ENCODE assay signal across 23 mouse cellular contexts in the genomic region with DNA sequence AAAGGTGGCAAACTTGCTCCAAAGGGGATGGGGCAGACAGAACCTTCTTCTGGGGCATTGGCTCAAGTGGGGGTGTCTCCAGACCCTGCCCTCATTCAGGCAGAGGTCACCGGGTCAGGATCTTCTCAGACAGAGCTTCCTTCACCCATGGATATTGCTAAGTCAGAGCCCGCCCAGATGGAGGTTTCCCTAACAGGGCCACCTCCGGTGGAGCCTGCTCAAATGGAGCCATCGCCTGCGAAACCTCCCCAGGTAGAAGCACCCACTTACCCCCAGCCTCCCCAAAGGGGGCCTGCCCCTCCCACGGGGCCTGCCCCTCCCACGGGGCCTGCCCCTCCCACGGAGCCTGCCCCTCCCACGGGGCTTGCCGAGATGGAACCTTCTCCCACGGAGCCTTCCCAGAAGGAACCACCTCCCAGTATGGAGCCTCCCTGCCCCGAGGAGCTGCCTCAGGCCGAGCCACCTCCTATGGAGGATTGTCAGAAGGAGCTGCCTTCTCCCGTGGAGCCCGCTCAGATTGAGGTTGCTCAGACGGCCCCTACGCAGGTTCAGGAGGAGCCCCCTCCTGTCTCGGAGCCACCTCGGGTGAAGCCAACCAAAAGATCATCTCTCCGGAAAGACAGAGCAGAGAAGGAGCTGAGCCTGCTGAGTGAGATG. TPM values are rescaled to one million over a fixed set of nuclear protein-coding genes. Genes with fewer than 3 reads are reported as not detected.
A peak's percentile ranks its signal among the peaks of the same experiment; 100 is the strongest.
DNase-seq lines count a peak whose midpoint lies in the region; ATAC-seq lines count a peak whose summit lies in the region.
"Had no signal": no experiment of that assay in that cellular context is flagged by ENCODE, and none has a peak within 500 bp of the region (broad histone marks: within the 10 kb centered on the region; RNA-seq: fewer than 3 reads in every experiment).

No protein-coding gene starts in this region.

- H3K27ac ChIP-seq in hindbrain, embryonic 10.5 days, result 0 out of 2 replicates have a peak overlapping the region, but pooled peaks have one; percentile 13
- no peak overlapping the region for H3K27ac ChIP-seq in hindbrain, embryonic 11.5 days (ENCODE audit: low read depth, low read length)
- H3K27ac ChIP-seq in liver, embryonic 12.5 days, result no peak overlapping the region
- H3K27ac ChIP-seq: heart, adult 2 months; limb, embryonic 13.5 days; liver, embryonic 15.5 days; midbrain, embryonic 13.5 days; stomach, embryonic 15.5 days had no signal

- no peaks in the 10 kb centered on the region for H3K27me3 ChIP-seq in hindbrain, embryonic 10.5 days (ENCODE audit: insufficient read depth, poor library complexity, severe bottlenecking)
- H3K27me3 ChIP-seq in hindbrain, embryonic 11.5 days (ENCODE audit: control insufficient read depth, insufficient read depth, low read length), result no peaks in the 10 kb centered on the region
- H3K27me3 ChIP-seq in liver, embryonic 12.5 days (replicated peaks), result no peaks in the 10 kb centered on the region
- H3K27me3 ChIP-seq: limb, embryonic 13.5 days; liver, embryonic 15.5 days; megakaryocyte, embryonic 14.5 days; midbrain, embryonic 13.5 days; Patski; stomach, embryonic 15.5 days had no signal

- intact Hi-C loops in gastrocnemius, postnatal 14 days (cut with DNase I; ENCODE audit: low total_unique reads), result no loop called here

- peak; percentile 20 for DNase-seq in cerebellum, adult 11-12 months
- DNase-seq in cerebellum, adult 9-10 months, result no peak
- no peak for DNase-seq in hindbrain, embryonic 10.5 days (ENCODE audit: low spot score)
- no peak for DNase-seq in hindbrain, embryonic 11.5 days (ENCODE audit: low spot score)
- DNase-seq in liver (no peak), R1 (ENCODE audit: low read depth, low spot score) (peak; percentile 41)
- no peak for DNase-seq in gastrocnemius, postnatal 14 days
- DNase-seq: adrenal gland, postnatal 10 days; forebrain, postnatal 0 days; gastrocnemius, postnatal 25 days; heart, adult 2 months; kidney, adult 11 months; kidney, postnatal 14 days; lung, postnatal 14 days; thymus, postnatal 25 days had no signal

- no peaks in the 10 kb centered on the region for H3K9me3 ChIP-seq in hindbrain, embryonic 10.5 days
- no peaks in the 10 kb centered on the region for H3K9me3 ChIP-seq in hindbrain, embryonic 11.5 days (ENCODE audit: control insufficient read depth, low read length)
- no peaks in the 10 kb centered on the region for H3K9me3 ChIP-seq in liver, embryonic 12.5 days (replicated peaks)
- H3K9me3 ChIP-seq: limb, embryonic 13.5 days; liver, embryonic 15.5 days; megakaryocyte, embryonic 14.5 days; midbrain, embryonic 13.5 days; stomach, embryonic 15.5 days had no signal

- H3K9ac ChIP-seq in hindbrain, embryonic 11.5 days (ENCODE audit: low read depth, low read length), result no peak overlapping the region
- no peak overlapping the region for H3K9ac ChIP-seq in liver, embryonic 12.5 days
- H3K9ac ChIP-seq: forebrain, postnatal 0 days; limb, embryonic 13.5 days; liver, embryonic 15.5 days; midbrain, embryonic 13.5 days; stomach, embryonic 15.5 days had no signal

- no peak for ATAC-seq in hindbrain, embryonic 11.5 days (ENCODE audit: low FRiP score)
- ATAC-seq in liver, embryonic 12.5 days, result peak; percentile 32; the same call in 1 of the 2 replicates
- ATAC-seq: activated CD4-positive, CD25-positive, alpha-beta regulatory T cell, adult 4 months; forebrain, postnatal 0 days; midbrain, embryonic 13.5 days; Patski had no signal

- H3K4me1 ChIP-seq in hindbrain, embryonic 10.5 days (replicated peaks), result no peaks in the 10 kb centered on the region; the same call in 1 of the 2 replicates
- no peaks in the 10 kb centered on the region for H3K4me1 ChIP-seq in hindbrain, embryonic 11.5 days (replicated peaks; ENCODE audit: control insufficient read depth, insufficient read depth, low read length)
- peaks cover 10% of the 10 kb centered on the region; the same call in 1 of the 2 replicates for H3K4me1 ChIP-seq in liver, embryonic 12.5 days
- H3K4me1 ChIP-seq: limb, embryonic 13.5 days; midbrain, embryonic 13.5 days; stomach, embryonic 15.5 days had no signal

- 85% methylated on average over 20 of the region's 20 CpGs for WGBS in hindbrain, embryonic 10.5 days
- WGBS in hindbrain, embryonic 11.5 days, result 90% methylated on average over 20 of the region's 20 CpGs
- 83% methylated on average over 20 of the region's 20 CpGs for WGBS in liver, embryonic 12.5 days (ENCODE audit: insufficient replicate concordance)

- H3K4me2 ChIP-seq in hindbrain, embryonic 11.5 days (replicated peaks; ENCODE audit: low read depth, low read length), result no peak overlapping the region
- no peak overlapping the region for H3K4me2 ChIP-seq in liver, embryonic 12.5 days
- H3K4me2 ChIP-seq: limb, embryonic 13.5 days; liver, embryonic 15.5 days; midbrain, embryonic 13.5 days; stomach, embryonic 15.5 days had no signal

- H3K4me3 ChIP-seq in hindbrain, embryonic 10.5 days, result no peak overlapping the region
- H3K4me3 ChIP-seq in hindbrain, embryonic 11.5 days (ENCODE audit: low read depth, low read length), result no peak overlapping the region
- no peak overlapping the region for H3K4me3 ChIP-seq in liver, embryonic 12.5 days
- H3K4me3 ChIP-seq: heart, adult 2 months; limb, embryonic 13.5 days; liver, embryonic 15.5 days; megakaryocyte, embryonic 14.5 days; midbrain, embryonic 13.5 days; stomach, embryonic 15.5 days had no signal

- H3K36me3 ChIP-seq in hindbrain, embryonic 10.5 days, result peaks cover 97% of the 10 kb centered on the region
- 0 out of 2 replicates have a peak, but pooled peaks cover 5% of the 10 kb centered on the region for H3K36me3 ChIP-seq in hindbrain, embryonic 11.5 days (ENCODE audit: control insufficient read depth, insufficient read depth, low read length)
- H3K36me3 ChIP-seq in liver, embryonic 12.5 days, result peaks cover 83% of the 10 kb centered on the region

RNA-seq across cellular contexts. Expression of a gene that starts 16.4 kb away (rescaled TPM):
- polyA plus RNA-seq in hindbrain, embryonic 10.5 days (2016; fragmentation: Nextera tagmentation; extraction: Ambion mirVana), result 17.1 and 22.8 TPM in 2 replicates
- polyA plus RNA-seq in hindbrain, embryonic 11.5 days (2014; fragmentation: Nextera tagmentation; extraction: Ambion mirVana), result 23.8 and 24.5 TPM in 2 replicates
- 12.3 and 12.9 TPM in 2 replicates for polyA plus RNA-seq in liver, embryonic 12.5 days (2016; fragmentation: Nextera tagmentation; extraction: Ambion mirVana)
- 10 to 100 TPM in 1 of 2 experiments, 1 to 10 TPM in 1; 9.8 to 11.4 TPM for total RNA-seq in gastrocnemius, postnatal 14 days (2021)

RNA-seq across cellular contexts. Expression of a gene that starts 28.2 kb away (rescaled TPM):
- polyA plus RNA-seq in hindbrain, embryonic 10.5 days (2016; fragmentation: Nextera tagmentation; extraction: Ambion mirVana), result 35.9 and 39.6 TPM in 2 replicates
- polyA plus RNA-seq in hindbrain, embryonic 11.5 days (2014; fragmentation: Nextera tagmentation; extraction: Ambion mirVana), result 32.0 and 32.5 TPM in 2 replicates
- polyA plus RNA-seq in liver, embryonic 12.5 days (2016; fragmentation: Nextera tagmentation; extraction: Ambion mirVana), result 40.7 and 44.9 TPM in 2 replicates
- total RNA-seq in gastrocnemius, postnatal 14 days (2021), result 10 to 100 TPM; 15.8 to 17.6 TPM

RNA-seq across cellular contexts. Expression of a gene that starts 28.3 kb away (rescaled TPM):
- polyA plus RNA-seq in hindbrain, embryonic 10.5 days (2016; fragmentation: Nextera tagmentation; extraction: Ambion mirVana), result 71.6 and 91.1 TPM in 2 replicates
- polyA plus RNA-seq in hindbrain, embryonic 11.5 days (2014; fragmentation: Nextera tagmentation; extraction: Ambion mirVana), result 86.8 and 106 TPM in 2 replicates
- polyA plus RNA-seq in liver, embryonic 12.5 days (2016; fragmentation: Nextera tagmentation; extraction: Ambion mirVana), result 46.0 and 49.1 TPM in 2 replicates
- total RNA-seq in gastrocnemius, postnatal 14 days (2021), result 10 to 100 TPM; 22.1 to 23.4 TPM

Comparison
In these comparisons a context has a peak if more than half of its experiments do, and no peak if none do; other contexts are left out.
1. DNase-seq: peak in cerebellum, adult 11-12 months (single experiment) and R1 (single experiment); none in cerebellum, adult 9-10 months (single experiment), hindbrain, embryonic 10.5 days (single experiment), hindbrain, embryonic 11.5 days (single experiment), liver (single experiment) and gastrocnemius, postnatal 14 days (single experiment).